Mouse (Mus musculus) left cerebral cortex, postnatal 14 days (tissue): ENCODE data around the gene Cfap61. TPM values are rescaled to one million over a fixed set of nuclear protein-coding genes. Genes with fewer than 3 reads are reported as not detected.
"Not testable (repeated sequence)": the region's sequence is repeated elsewhere in the genome, so short reads cannot be mapped to it uniquely, and the experiment has no call there.

ENCODE experiments used
- DNase-seq, 2 experiments: peaks; one replicate each; pipeline ENCODE4 v3.0.0; 2021 to 2022; ENCODE audit warnings: low spot score in 2 of 2, mixed read lengths in 1 of 2
- intact Hi-C: fragments of 180-260 bp; cut with DNase I; formaldehyde crosslinking; loops from one replicate; pipeline ENCODE4 v1.15.1; 2025
- long read RNA-seq, 2 experiments: library from polyadenylated mRNA; stranded (forward); transcript quantifications; one replicate each; pipeline ENCODE4 v2.0.0; 2021
- total RNA-seq, 2 experiments: library from RNA; stranded (reverse); gene quantifications; 2 replicates each; pipeline ENCODE4 v1.2.3; 2021

Cfap61 gene
- total RNA-seq = 1 to 10 TPM; 3.0 to 7.5 TPM
- long read RNA-seq, experiment 1, partial matches to known transcripts = 0 of 4 reads
- long read RNA-seq, experiment 1, other reads (novel, unspliced or antisense) = 2 of 4 reads
- long read RNA-seq, experiment 2, partial matches to known transcripts = 0 of 1 reads
- long read RNA-seq, experiment 2, other reads (novel, unspliced or antisense) = 1 of 1 reads

- peak; percentile 95 to 96 for DNase-seq
- intact Hi-C loops = no loop called here
Measured at GRCm38 (mm10) chr2:145934339-145935231, at the start of gene Cfap61, which contains the start of gene Crnkl1. TSS of gene Cfap61 (plus strand) at chr2:145934784. TSS of gene Crnkl1 (minus strand) at chr2:145935014.

- peak in 1 of 2 experiments; percentile 44 for DNase-seq
- intact Hi-C loops = loop anchor here (5.0 kb wide), 1 partner anchor 188 kb away; no protein-coding TSS in a partner anchor
Measured at GRCm38 (mm10) chr2:145884913-145885785, 49.4 kb upstream of the Cfap61 start.

GRCm38 (mm10) chr2:145887937-145888765 is 46.4 kb upstream of the Cfap61 start:
- intact Hi-C loops = no loop called here
- peak; percentile 76 to 91 for DNase-seq

- no peak for DNase-seq
- intact Hi-C loops = no loop called here
Measured at GRCm38 (mm10) chr2:145888766-145889480, 45.7 kb upstream of the Cfap61 start.

GRCm38 (mm10) chr2:145890571-145890970 is 44.0 kb upstream of the Cfap61 start:
- intact Hi-C loops = no loop called here
- DNase-seq = peak in 1 of 2 experiments; percentile 33

- intact Hi-C loops = no loop called here
Measured at GRCm38 (mm10) chr2:145893756-145894155, 40.8 kb upstream of the Cfap61 start.

GRCm38 (mm10) chr2:145898106-145898505 is 36.5 kb upstream of the Cfap61 start:
- intact Hi-C loops = no loop called here

More at GRCm38 (mm10) chr2:145893756-145894155, 40.8 kb upstream of the Cfap61 start:
- DNase-seq = no peak

GRCm38 (mm10) chr2:145900318-145900717 is 34.3 kb upstream of the Cfap61 start:
- not testable (repeated sequence) for DNase-seq
- intact Hi-C loops = loop anchor here (5.0 kb wide), 1 partner anchor 198 kb away; no protein-coding TSS in a partner anchor

More at GRCm38 (mm10) chr2:145898106-145898505, 36.5 kb upstream of the Cfap61 start:
- DNase-seq = no peak

GRCm38 (mm10) chr2:145901861-145902260 is 32.7 kb upstream of the Cfap61 start, which contains the start of gene Naa20:
TSS of gene Naa20 (plus strand) at chr2:145902099.
- DNase-seq = no peak
- intact Hi-C loops = loop anchor here (5.0 kb wide), 1 partner anchor 200 kb away; no protein-coding TSS in a partner anchor

- peak; percentile 89 to 92 for DNase-seq
- intact Hi-C loops = loop anchor here (5.0 kb wide), 1 partner anchor 201 kb away; no protein-coding TSS in a partner anchor
Measured at GRCm38 (mm10) chr2:145903061-145903901, 31.3 kb upstream of the Cfap61 start.

- intact Hi-C loops = loop anchor here (5.0 kb wide), 1 partner anchor 202 kb away; no protein-coding TSS in a partner anchor
- DNase-seq = no peak
Measured at GRCm38 (mm10) chr2:145903983-145904616, 30.5 kb upstream of the Cfap61 start.

- intact Hi-C loops = no loop called here
- DNase-seq = no peak
Measured at GRCm38 (mm10) chr2:145905156-145905555, 29.4 kb upstream of the Cfap61 start.

GRCm38 (mm10) chr2:145905884-145906283 is 28.7 kb upstream of the Cfap61 start:
- DNase-seq, intact Hi-C loops: not testable (repeated sequence)

GRCm38 (mm10) chr2:145920941-145921650 is 13.5 kb upstream of the Cfap61 start:
- intact Hi-C loops = no loop called here
- DNase-seq = no peak

- intact Hi-C loops = no loop called here
- DNase-seq = peak in 1 of 2 experiments; percentile 23
Measured at GRCm38 (mm10) chr2:145936975-145937374, 2.4 kb downstream of the Cfap61 start.

- intact Hi-C loops = no loop called here
- DNase-seq = no peak
Measured at GRCm38 (mm10) chr2:145941403-145941802, 6.8 kb downstream of the Cfap61 start.
